Mouse (Mus musculus) E14TG2a.4 (cell line): Measurements from ENCODE around the gene Tgfbr3.

Experiments
- H3K27me3 ChIP-seq: 2 replicates; pipeline ENCODE4 v1.6.1; 2014; ENCODE audit warnings: low read length, control low read depth; ENCODE audit not compliant: insufficient read depth
- H3K36me3 ChIP-seq: 2 replicates; pipeline ENCODE4 v1.6.1; 2014; ENCODE audit warnings: low read length, control low read depth; ENCODE audit not compliant: insufficient read depth
- H3K4me1 ChIP-seq: replicated peaks from 2 replicates; pipeline ENCODE4 v1.6.1; 2014; ENCODE audit warnings: low read depth, low read length, control low read depth
- H3K4me3 ChIP-seq: replicated peaks from 2 replicates; pipeline ENCODE4 v1.5.1; 2014; ENCODE audit warnings: mild to moderate bottlenecking, low read length
- H3K9me3 ChIP-seq: 2 replicates; pipeline ENCODE4 v1.6.1; 2014; ENCODE audit warnings: low read length, control low read depth
- CTCF ChIP-seq: conservative IDR thresholded peaks from 2 replicates; pipeline ENCODE4 v1.5.1; 2014; ENCODE audit warnings: low read length
- NANOG ChIP-seq: IDR thresholded peaks from 2 replicates; pipeline ENCODE4 v1.6.1; 2014; ENCODE audit warnings: borderline replicate concordance, low read length, mixed read lengths
- POU5F1 ChIP-seq: IDR thresholded peaks from 2 replicates; pipeline ENCODE4 v1.6.1; 2014; ENCODE audit warnings: low read length, borderline replicate concordance

Tgfbr3 gene

DNA sequence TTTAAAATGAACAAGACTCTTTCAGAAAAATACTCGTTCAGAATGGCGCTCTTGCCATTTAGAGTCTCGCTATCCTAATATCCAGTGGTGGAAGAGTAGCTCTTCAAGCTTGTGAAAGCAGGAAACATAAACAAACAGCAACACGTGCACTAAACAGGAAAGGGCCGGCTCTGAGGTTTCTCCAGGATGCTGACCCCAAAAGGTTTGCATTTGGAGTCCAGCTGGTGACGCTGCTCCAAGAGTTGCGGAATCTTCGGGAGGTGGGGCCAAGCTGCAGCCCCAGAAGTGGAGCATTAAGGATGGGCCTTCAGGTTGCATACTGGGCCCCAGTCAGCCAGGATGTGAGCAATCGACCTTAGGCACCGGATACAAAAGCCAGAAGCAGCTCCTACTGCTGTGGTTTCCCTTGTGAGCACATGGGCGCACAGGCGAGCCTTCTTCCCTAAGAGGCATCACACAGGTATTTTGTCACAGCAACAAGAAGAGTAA, 88.5 kb downstream of the Tgfbr3 start:
- peaks cover 10% of the 10 kb centered on the region; the same call in 1 of the 2 replicates for H3K4me1 ChIP-seq
- H3K27me3 ChIP-seq, result no peaks in the 10 kb centered on the region
- no peaks in the 10 kb centered on the region for H3K36me3 ChIP-seq
- H3K4me3 ChIP-seq, result no peak overlapping the region
- TF ChIP-seq NANOG, result no peak
- no peak for TF ChIP-seq CTCF
- TF ChIP-seq POU5F1, result no peak
- H3K9me3 ChIP-seq, result no peaks in the 10 kb centered on the region

DNA sequence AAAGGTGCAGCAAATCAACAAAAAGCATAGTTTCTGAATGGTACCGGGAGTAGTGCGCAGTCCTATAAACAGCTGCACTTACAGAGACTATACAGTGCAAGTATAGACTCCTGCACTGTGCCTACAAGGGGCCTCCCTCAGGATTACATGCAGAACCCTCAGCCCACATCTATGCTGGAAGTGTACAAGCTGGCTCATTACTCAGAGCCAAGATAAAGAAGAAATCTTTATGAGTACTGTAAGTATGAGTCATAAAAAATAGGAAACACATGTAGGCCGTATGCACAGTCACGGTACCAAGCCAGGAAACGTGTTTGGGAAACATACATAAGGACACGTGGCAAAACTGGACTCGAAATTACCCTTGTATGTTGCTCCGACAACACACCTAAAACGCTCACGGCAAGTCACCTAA, 89.2 kb downstream of the Tgfbr3 start:
- H3K27me3 ChIP-seq, result no peaks in the 10 kb centered on the region
- H3K4me3 ChIP-seq, result no peak overlapping the region
- H3K9me3 ChIP-seq, result no peaks in the 10 kb centered on the region
- TF ChIP-seq POU5F1 (no peak), CTCF (no peak), NANOG (no peak)
- H3K4me1 ChIP-seq, result peaks cover 10% of the 10 kb centered on the region; the same call in 1 of the 2 replicates
- no peaks in the 10 kb centered on the region for H3K36me3 ChIP-seq

DNA sequence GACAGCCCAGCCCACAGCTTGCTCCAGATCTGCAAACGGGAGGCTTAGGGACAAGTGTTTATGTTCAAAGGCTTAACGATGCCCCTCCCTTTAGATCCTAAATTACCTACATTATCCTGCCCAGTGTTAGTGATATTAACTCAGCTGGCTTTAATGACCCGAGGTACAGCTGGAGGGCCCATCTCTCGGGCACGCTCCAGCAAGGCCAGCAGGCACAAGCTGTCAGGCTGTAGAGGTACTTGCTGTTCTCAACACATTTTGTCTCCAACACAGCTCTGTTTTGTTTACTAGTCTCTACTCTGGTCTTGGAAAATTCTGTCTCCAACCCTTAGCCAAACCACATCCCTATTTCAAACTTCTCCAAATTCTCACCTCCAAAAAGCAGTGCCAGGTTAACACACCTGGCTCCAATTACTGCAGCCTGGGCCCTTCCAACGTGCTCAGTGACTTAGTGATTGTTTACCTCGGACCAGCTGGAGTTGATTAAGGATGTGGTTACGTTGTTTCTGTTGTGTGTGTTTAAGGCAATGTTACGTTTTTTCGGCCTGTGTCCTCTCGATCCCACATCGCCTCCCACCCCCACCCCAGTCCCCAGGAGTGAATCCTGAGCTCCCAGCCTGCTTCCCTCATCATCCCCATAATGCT, 93.6 kb downstream of the Tgfbr3 start:
- Histone ChIP-seq H3K4me3 (no peak overlapping the region), H3K9me3 (no peaks in the 10 kb centered on the region), H3K4me1 (peaks cover 2% of the 10 kb centered on the region; the same call in 1 of the 2 replicates), H3K27me3 (no peaks in the 10 kb centered on the region), H3K36me3 (no peaks in the 10 kb centered on the region)
- TF ChIP-seq POU5F1 (no peak), CTCF (no peak), NANOG (no peak)

DNA sequence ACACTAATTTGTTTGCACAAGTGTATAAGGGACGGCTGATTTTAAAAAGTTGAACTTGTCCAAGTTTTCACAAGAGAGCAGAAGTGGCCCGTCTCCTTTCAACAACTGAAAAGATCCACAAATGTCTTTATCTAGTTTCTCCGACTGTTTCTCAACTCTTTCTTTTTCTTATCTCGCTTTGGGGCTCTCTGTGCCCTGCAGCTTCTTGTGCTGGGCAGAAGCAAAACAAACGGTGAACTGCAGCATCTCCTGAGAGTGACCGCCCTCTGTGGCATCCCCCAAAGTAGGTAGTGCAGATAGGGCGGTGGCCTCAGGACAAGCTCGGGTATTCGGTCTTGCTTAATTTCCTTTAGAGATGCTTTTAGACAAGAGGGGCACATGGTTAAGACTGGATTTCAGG, 96.3 kb downstream of the Tgfbr3 start:
- no peaks in the 10 kb centered on the region for H3K36me3 ChIP-seq
- H3K9me3 ChIP-seq, result no peaks in the 10 kb centered on the region
- TF ChIP-seq POU5F1, result no peak
- no peak for TF ChIP-seq NANOG
- no peak for TF ChIP-seq CTCF
- H3K4me1 ChIP-seq, result no peaks in the 10 kb centered on the region
- H3K4me3 ChIP-seq, result no peak overlapping the region
- H3K27me3 ChIP-seq, result no peaks in the 10 kb centered on the region

DNA sequence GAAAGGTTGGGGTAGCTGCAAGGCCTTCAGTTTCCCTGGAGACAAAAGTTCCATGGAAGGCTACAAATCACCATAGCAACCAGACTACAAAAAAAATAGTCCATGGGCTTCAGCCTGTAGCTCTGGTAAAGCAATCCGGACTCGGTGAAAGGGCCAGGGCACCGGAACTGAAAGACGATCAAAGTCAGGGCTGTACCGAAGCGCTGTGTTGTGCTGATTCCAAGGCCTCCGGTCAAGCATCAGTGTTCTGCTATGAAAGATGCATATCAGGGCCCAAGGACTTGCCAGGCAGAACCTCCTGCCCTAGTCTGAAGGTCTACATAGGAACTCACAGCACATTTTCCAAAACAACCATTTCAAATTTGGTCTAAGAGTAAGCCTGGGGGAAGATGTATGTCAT, 97.1 kb downstream of the Tgfbr3 start:
- H3K4me1 ChIP-seq, result no peaks in the 10 kb centered on the region
- no peaks in the 10 kb centered on the region for H3K27me3 ChIP-seq
- no peaks in the 10 kb centered on the region for H3K9me3 ChIP-seq
- TF ChIP-seq CTCF, result no peak
- TF ChIP-seq NANOG, result no peak
- no peak for TF ChIP-seq POU5F1
- no peak overlapping the region for H3K4me3 ChIP-seq
- H3K36me3 ChIP-seq, result no peaks in the 10 kb centered on the region

DNA sequence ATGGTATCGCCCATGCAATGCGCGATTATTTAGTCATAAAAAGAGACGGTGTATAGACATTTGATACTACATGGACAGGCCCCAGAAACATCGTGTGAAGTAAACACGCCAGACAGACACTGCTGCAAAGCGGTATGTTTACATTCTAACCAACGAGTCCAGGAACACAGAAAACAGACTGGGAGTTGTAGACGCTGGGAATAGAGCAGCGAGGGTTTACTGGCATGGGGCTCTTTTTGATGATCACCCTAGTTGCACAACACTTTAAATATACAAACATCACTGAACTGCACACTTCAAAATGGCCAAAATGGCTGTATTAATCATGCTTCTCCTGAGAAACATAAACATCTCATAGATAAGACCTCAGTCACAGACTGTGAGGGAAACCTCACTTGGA, 100.9 kb downstream of the Tgfbr3 start:
- Histone ChIP-seq H3K9me3 (no peaks in the 10 kb centered on the region), H3K4me3 (no peak overlapping the region)
- TF ChIP-seq POU5F1 (no peak), NANOG (no peak), CTCF (no peak)

DNA sequence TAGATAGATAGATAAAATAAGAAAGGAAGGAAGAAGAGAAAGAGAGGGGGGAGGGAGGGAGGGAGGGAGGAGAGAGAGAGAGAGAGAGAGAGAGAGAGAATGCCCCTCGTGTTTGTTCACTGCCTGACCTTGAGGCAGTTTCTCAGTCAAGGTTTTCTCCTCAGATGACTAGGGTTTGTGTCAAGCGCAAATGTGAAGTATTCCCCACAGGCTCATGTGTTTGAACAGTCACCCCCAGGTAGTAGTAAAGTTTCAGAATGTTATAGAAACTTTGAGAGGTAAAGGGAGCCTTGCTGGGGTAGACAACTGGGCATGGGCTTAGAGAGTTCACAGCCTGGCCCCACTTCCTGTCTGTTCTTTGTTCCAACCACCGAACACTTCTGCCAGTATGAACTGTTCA, 103.2 kb downstream of the Tgfbr3 start:
- H3K27me3 ChIP-seq, result 0 out of 2 replicates have a peak, but pooled peaks cover 4% of the 10 kb centered on the region
- no peak overlapping the region for H3K4me3 ChIP-seq
- no peaks in the 10 kb centered on the region for H3K36me3 ChIP-seq
- no peaks in the 10 kb centered on the region for H3K4me1 ChIP-seq
- no peaks in the 10 kb centered on the region for H3K9me3 ChIP-seq
- TF ChIP-seq CTCF (no peak), NANOG (no peak), POU5F1 (no peak)

More for the DNA sequence above, 100.9 kb downstream of the Tgfbr3 start:
- H3K36me3 ChIP-seq, result no peaks in the 10 kb centered on the region
- H3K4me1 ChIP-seq, result no peaks in the 10 kb centered on the region
- H3K27me3 ChIP-seq, result 0 out of 2 replicates have a peak, but pooled peaks cover 4% of the 10 kb centered on the region

DNA sequence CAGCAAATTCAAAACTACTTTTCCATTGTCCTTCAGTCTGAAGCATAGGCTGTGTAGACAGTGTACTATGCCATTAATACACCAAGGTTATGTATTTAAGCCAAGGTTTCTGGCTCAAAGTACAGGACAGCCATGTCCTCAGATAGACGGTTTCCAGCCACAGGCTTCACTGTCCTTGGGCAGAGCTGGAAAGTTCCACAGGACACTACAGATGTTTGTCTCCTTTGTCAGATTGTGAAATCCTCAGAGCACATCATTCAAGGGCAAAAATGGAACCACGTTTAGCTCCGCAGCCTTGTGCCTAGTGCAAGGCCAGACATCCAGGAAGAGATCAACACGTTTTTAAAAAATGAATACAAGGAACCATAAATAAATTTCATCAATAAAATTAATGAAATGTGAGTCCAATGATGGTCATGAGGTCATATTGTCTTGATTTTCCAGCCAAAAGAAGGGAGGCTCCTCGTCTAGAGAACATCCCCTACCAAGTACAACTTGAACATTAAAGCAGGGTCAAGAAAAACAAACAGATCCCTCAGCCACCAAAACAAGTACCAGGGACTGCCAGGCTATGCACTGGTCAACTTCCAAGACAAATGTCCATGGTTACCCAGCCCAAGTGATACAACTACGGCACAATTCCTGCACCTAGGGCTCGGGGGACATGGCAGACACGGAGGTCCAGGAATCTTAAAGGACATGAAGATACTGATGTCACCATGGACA, 105.1 kb downstream of the Tgfbr3 start:
- Histone ChIP-seq H3K4me3 (no peak overlapping the region), H3K4me1 (no peaks in the 10 kb centered on the region), H3K36me3 (no peaks in the 10 kb centered on the region), H3K9me3 (no peaks in the 10 kb centered on the region), H3K27me3 (0 out of 2 replicates have a peak, but pooled peaks cover 4% of the 10 kb centered on the region)
- TF ChIP-seq POU5F1, result no peak
- no peak for TF ChIP-seq CTCF
- no peak for TF ChIP-seq NANOG

DNA sequence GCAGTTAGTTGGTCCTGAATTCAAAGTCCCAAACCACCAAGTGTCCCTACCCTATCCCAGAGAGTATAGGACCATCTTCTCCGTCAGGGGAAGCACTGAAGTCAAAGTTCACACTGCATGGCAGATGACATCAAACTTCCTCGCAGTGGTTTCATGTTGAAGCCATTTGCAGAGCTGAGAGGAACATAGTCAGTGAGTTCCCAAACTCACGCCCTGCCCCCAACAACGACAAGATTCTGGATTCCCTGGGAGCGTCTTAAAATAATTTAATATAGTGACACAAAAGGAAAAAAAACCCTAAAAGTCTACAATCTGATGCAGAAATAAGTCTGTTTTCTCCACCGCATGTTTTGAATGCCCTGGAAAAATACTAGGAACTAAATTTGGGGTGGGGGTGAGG, 105.9 kb downstream of the Tgfbr3 start:
- no peak overlapping the region for H3K4me3 ChIP-seq
- no peak for TF ChIP-seq CTCF
- no peaks in the 10 kb centered on the region for H3K36me3 ChIP-seq
- no peaks in the 10 kb centered on the region for H3K4me1 ChIP-seq
- H3K27me3 ChIP-seq, result 0 out of 2 replicates have a peak, but pooled peaks cover 4% of the 10 kb centered on the region
- no peaks in the 10 kb centered on the region for H3K9me3 ChIP-seq
